Mouse (Mus musculus) liver, embryonic 15.5 days (tissue): ENCODE data around the gene Dmc1. TPM values are rescaled to one million over a fixed set of nuclear protein-coding genes. Genes with fewer than 3 reads are reported as not detected.

ENCODE experiments used
- ATAC-seq: fragments of 200-750 bp; cut with Nextera tagmentation; 2 replicates; pipeline ENCODE4 v1.8.0; 2017; ENCODE audit warnings: moderate number of reproducible peaks, mild to moderate bottlenecking, moderate library complexity; ENCODE audit not compliant: insufficient read depth
- H3K27ac ChIP-seq: fragments of 300-500 bp; sonication (generic); replicated peaks from 2 replicates; pipeline ENCODE4 v1.5.1; 2015; ENCODE audit warnings: mild to moderate bottlenecking, inconsistent platforms
- H3K27me3 ChIP-seq: fragments of 300-500 bp; sonication (generic); 2 replicates; pipeline ENCODE4 v1.6.1; 2015; ENCODE audit warnings: mild to moderate bottlenecking, inconsistent platforms
- H3K36me3 ChIP-seq: fragments of 300-500 bp; sonication (generic); replicated peaks from 2 replicates; pipeline ENCODE4 v1.6.1; 2015; ENCODE audit warnings: moderate library complexity, mild to moderate bottlenecking, inconsistent platforms
- H3K4me1 ChIP-seq: fragments of 300-500 bp; sonication (generic); replicated peaks from 2 replicates; pipeline ENCODE4 v1.6.1; 2015; ENCODE audit warnings: inconsistent platforms
- H3K4me2 ChIP-seq: fragments of 300-500 bp; sonication (generic); 2 replicates; pipeline ENCODE4 v1.6.1; 2015; ENCODE audit warnings: moderate library complexity, mild to moderate bottlenecking, inconsistent platforms
- H3K4me3 ChIP-seq: fragments of 300-500 bp; sonication (generic); replicated peaks from 2 replicates; pipeline ENCODE4 v1.5.1; 2015; ENCODE audit warnings: mild to moderate bottlenecking, inconsistent platforms
- H3K9ac ChIP-seq: fragments of 300-500 bp; sonication (generic); 2 replicates; pipeline ENCODE4 v1.6.1; 2015; ENCODE audit warnings: moderate library complexity, mild to moderate bottlenecking, inconsistent platforms
- H3K9me3 ChIP-seq: fragments of 300-500 bp; sonication (generic); replicated peaks from 2 replicates; pipeline ENCODE4 v1.6.1; 2016; ENCODE audit warnings: inconsistent platforms
- WGBS: fragments of 180-500 bp; shearing (Covaris S2); methylation state at CpG from one replicate; pipeline ENCODE4 v1.1.7; 2015; ENCODE audit warnings: mixed read lengths; ENCODE audit not compliant: insufficient replicate concordance; 5-methylcytosine and 5-hydroxymethylcytosine counted together
- polyA plus RNA-seq: library from polyadenylated mRNA; unstranded; fragments of >200 nt; fragmentation: Nextera tagmentation; extraction: Ambion mirVana; gene quantifications from 2 replicates; pipeline ENCODE4 v1.2.1, GENCODE M21; 2015

The Dmc1 gene
- polyA plus RNA-seq, 1 experiment from 2014 or later: 0.24 TPM

- Histone ChIP-seq H3K4me3 (no peak overlapping the region), H3K27me3 (no peaks in the 10 kb centered on the region), H3K4me1 (peaks cover 9% of the 10 kb centered on the region; the same call in 1 of the 2 replicates), H3K9me3 (no peaks in the 10 kb centered on the region), H3K27ac (no peak overlapping the region), H3K4me2 (no peak overlapping the region), H3K9ac (no peak overlapping the region), H3K36me3 (peaks cover 65% of the 10 kb centered on the region)
- 75% methylated on average over 5 of the region's 5 CpGs for WGBS
- ATAC-seq: no peak
These were observed 76.8 kb downstream of the Dmc1 start for GRCm38 (mm10) chr15:79527991-79528639.

GRCm38 (mm10) chr15:79527192-79527591 is 77.7 kb downstream of the Dmc1 start:
- no peak overlapping the region for H3K27ac ChIP-seq
- no peak overlapping the region for H3K9ac ChIP-seq
- H3K4me1 ChIP-seq: peaks cover 9% of the 10 kb centered on the region; the same call in 1 of the 2 replicates
- ATAC-seq: no peak
- no peaks in the 10 kb centered on the region for H3K9me3 ChIP-seq
- H3K36me3 ChIP-seq: peaks cover 56% of the 10 kb centered on the region
- 74% methylated on average over 4 of the region's 4 CpGs for WGBS
- no peaks in the 10 kb centered on the region for H3K27me3 ChIP-seq
- no peak overlapping the region for H3K4me2 ChIP-seq
- H3K4me3 ChIP-seq: no peak overlapping the region

GRCm38 (mm10) chr15:79525979-79526768 is 78.7 kb downstream of the Dmc1 start:
- 62% methylated on average over 9 of the region's 9 CpGs for WGBS
- Histone ChIP-seq H3K36me3 (peaks cover 46% of the 10 kb centered on the region), H3K4me3 (no peak overlapping the region), H3K9ac (no peak overlapping the region), H3K27ac (no peak overlapping the region), H3K4me1 (peaks cover 9% of the 10 kb centered on the region; the same call in 1 of the 2 replicates), H3K4me2 (no peak overlapping the region), H3K9me3 (no peaks in the 10 kb centered on the region), H3K27me3 (no peaks in the 10 kb centered on the region)
- no peak for ATAC-seq

DNA sequence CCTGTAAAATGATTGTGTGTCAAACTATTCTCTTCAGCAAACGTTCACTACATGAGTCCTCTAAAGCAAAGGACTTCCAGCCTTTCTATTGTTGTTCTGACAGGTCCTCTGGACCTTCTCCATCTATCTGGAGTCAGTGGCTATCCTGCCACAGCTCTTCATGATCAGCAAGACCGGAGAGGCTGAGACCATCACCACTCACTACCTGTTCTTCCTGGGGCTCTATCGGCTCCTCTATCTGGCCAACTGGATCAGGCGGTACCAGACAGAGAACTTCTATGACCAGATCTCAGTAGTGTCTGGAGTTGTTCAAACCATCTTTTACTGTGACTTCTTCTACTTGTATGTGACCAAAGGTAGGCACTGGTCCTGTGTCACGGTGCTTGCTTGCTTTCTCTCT is 79.3 kb downstream of the Dmc1 start:
- H3K9ac ChIP-seq: no peak overlapping the region
- no peaks in the 10 kb centered on the region for H3K9me3 ChIP-seq
- peaks cover 9% of the 10 kb centered on the region; the same call in 1 of the 2 replicates for H3K4me1 ChIP-seq
- no peaks in the 10 kb centered on the region for H3K27me3 ChIP-seq
- no peak overlapping the region for H3K4me2 ChIP-seq
- H3K36me3 ChIP-seq: peaks cover 40% of the 10 kb centered on the region
- H3K4me3 ChIP-seq: no peak overlapping the region
- ATAC-seq: no peak
- WGBS: 75% methylated on average over 5 of the region's 5 CpGs
- H3K27ac ChIP-seq: no peak overlapping the region

DNA sequence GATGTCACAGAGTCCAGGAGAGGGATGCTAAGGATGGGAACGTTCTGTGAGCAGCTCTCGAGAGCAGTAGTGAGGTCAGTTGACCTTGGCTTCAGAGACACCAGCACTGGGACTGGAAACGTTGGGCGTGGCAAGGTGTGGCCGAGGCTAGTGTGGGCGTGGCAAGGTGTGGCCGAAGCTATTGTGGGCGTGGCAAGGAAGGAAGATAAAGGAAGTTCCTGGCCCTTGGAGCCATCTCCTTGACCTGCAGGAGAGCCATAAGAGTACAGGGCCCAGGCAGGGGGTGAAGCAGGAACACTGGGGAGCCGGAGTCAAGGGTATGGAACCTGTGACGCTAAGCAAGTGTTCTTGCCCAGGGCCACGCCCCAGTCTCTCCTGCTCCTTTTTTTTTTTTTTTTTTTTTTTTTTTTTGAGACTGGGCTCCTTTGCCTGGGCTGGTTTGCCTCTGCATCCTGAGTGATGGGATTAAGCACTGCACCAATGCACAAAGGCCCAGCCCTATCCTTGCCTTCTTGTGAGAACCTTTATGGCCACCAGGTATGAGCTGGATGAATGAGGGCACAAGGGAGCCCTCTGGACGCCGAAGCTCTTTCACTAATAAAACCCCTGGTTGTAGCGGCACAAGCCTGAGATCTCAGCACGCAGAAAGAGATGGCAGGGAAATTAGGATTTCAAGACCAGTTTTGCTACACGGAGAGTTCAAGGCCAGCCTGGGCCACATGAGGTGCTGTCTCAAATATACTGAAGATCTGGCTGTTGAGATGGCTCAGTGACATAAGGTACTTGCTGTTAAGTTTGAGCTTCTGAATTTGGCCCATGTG is 85.3 kb downstream of the Dmc1 start:
- no peak for ATAC-seq

DNA sequence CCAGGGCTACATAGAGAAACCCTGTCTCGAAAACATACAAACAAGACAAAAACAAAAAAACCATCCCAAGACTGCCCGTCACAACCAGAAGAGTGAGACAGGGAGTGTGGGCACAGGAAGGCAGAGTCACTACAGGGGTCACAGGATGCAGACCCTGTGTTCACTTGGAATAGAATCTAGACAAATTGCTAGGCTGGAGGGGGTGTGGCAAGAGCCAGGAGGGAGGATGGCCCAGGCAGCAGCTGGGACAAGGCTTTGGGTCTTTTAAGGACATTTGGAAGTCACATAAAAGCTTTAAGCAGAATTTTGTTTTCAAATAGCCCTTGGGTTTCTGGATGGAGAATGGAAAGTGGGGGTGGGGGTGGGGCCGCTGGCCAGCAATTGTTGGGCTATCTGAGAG is 86.3 kb downstream of the Dmc1 start:
- H3K9ac ChIP-seq: no peak overlapping the region
- no peak overlapping the region for H3K27ac ChIP-seq
- no peak overlapping the region for H3K4me3 ChIP-seq
- H3K4me1 ChIP-seq: peaks cover 28% of the 10 kb centered on the region
- no peak for ATAC-seq
- peaks cover 63% of the 10 kb centered on the region for H3K27me3 ChIP-seq
- no peaks in the 10 kb centered on the region for H3K9me3 ChIP-seq
- H3K4me2 ChIP-seq: no peak overlapping the region
- no peaks in the 10 kb centered on the region for H3K36me3 ChIP-seq
- WGBS: 68% methylated on average over 3 of the region's 3 CpGs

More for the DNA sequence above, 85.3 kb downstream of the Dmc1 start:
- peaks cover 52% of the 10 kb centered on the region for H3K27me3 ChIP-seq
- no peaks in the 10 kb centered on the region for H3K9me3 ChIP-seq
- no peak overlapping the region for H3K9ac ChIP-seq
- WGBS: 42% methylated on average over 16 of the region's 16 CpGs
- peaks cover 28% of the 10 kb centered on the region for H3K4me1 ChIP-seq
- H3K27ac ChIP-seq: no peak overlapping the region
- H3K4me2 ChIP-seq: peak overlapping the region; percentile 20
- H3K4me3 ChIP-seq: no peak overlapping the region
- no peaks in the 10 kb centered on the region for H3K36me3 ChIP-seq

DNA sequence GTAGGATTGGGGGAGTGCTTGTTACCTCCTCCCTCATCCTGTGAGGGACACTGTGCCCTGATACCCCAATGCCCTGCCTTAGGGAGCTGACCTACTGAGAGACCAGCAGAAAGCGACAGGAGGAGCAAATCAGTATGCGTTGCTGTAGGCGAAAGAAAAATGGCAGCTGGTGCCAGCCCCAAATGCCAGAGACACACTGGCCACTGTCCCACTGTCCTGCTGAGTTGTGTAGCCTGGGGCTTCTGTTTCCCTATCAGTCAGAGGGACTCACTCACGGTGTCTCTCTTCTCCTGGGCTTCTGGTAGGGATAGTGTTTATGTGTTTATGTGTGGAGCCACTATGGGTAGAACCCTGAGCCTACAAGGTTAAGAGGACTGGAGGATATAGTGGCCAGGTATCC is 87.2 kb downstream of the Dmc1 start:
- H3K27ac ChIP-seq: no peak overlapping the region
- peaks cover 28% of the 10 kb centered on the region for H3K4me1 ChIP-seq
- WGBS: 74% methylated on average over 4 of the region's 4 CpGs
- no peak overlapping the region for H3K4me2 ChIP-seq
- H3K9ac ChIP-seq: no peak overlapping the region
- H3K9me3 ChIP-seq: no peaks in the 10 kb centered on the region
- no peak overlapping the region for H3K4me3 ChIP-seq
- ATAC-seq: no peak
- H3K27me3 ChIP-seq: peaks cover 71% of the 10 kb centered on the region
- H3K36me3 ChIP-seq: no peaks in the 10 kb centered on the region

GRCm38 (mm10) chr15:79516171-79517096 is 88.5 kb downstream of the Dmc1 start, which contains the start of gene Kdelr3:
TSS of gene Kdelr3 (plus strand) at chr15:79516411.
- H3K27ac ChIP-seq: no peak within 1 kb of the TSS
- no peaks in the 10 kb centered on the region for H3K36me3 ChIP-seq
- peak within 1 kb of the TSS; percentile 48 for H3K4me3 ChIP-seq
- peak within 1 kb of the TSS; percentile 15; the same call in 1 of the 2 replicates for H3K9ac ChIP-seq
- H3K27me3 ChIP-seq: peaks cover 84% of the 10 kb centered on the region
- H3K9me3 ChIP-seq: no peaks in the 10 kb centered on the region
- peak; percentile 35; the same call in 1 of the 2 replicates for ATAC-seq
- under 1% methylated on average over 71 of the region's 71 CpGs for WGBS
- H3K4me2 ChIP-seq: peak within 1 kb of the TSS; percentile 71
- peaks cover 31% of the 10 kb centered on the region for H3K4me1 ChIP-seq

DNA sequence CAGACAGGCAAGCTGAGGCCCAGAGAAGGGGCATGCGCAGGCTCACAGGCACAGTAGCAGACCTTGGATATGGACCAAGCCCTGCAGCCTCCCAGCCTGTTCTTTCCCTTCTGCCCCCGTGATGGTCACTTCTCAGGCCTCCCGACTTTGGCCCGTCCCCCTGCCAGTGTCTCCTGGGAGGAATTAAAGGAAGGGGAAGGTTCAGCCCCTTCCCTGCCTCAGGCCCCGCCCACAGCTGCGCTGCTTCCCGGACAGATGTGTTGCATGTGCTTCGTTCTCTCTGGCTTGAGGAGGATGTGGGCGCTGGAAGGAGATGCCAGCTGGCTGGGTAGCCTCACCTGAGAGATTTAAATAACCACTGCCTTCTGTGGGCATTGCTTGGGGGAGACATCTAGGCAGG is 91.0 kb downstream of the Dmc1 start:
- no peak for ATAC-seq
- Histone ChIP-seq H3K4me1 (peaks cover 23% of the 10 kb centered on the region), H3K9ac (no peak overlapping the region), H3K27ac (no peak overlapping the region), H3K9me3 (no peaks in the 10 kb centered on the region), H3K36me3 (no peaks in the 10 kb centered on the region), H3K4me3 (no peak overlapping the region), H3K4me2 (no peak overlapping the region), H3K27me3 (peaks cover 99% of the 10 kb centered on the region)
- WGBS: 9% methylated on average over 9 of the region's 9 CpGs
